Mouse (Mus musculus): Measurements from ENCODE around the gene Gsc2. TPM values are rescaled to one million over a fixed set of nuclear protein-coding genes. Genes with fewer than 3 reads are reported as not detected.
"Not testable (repeated sequence)": the region's sequence is repeated elsewhere in the genome, so short reads cannot be mapped to it uniquely, and the experiment has no call there.

Gene Gsc2
- total RNA-seq (2022) = not detected

- no peak for DNase-seq (ENCODE audit: low spot score)
Observed at GRCm38 (mm10) chr16:17914307-17915249, at the start of gene Gsc2. Gene Gsc2 (minus strand): TSS chr16:17915059.

GRCm38 (mm10) chr16:17962091-17962490 is 47.2 kb upstream of the Gsc2 start:
- no peak for DNase-seq (ENCODE audit: low spot score)

DNA sequence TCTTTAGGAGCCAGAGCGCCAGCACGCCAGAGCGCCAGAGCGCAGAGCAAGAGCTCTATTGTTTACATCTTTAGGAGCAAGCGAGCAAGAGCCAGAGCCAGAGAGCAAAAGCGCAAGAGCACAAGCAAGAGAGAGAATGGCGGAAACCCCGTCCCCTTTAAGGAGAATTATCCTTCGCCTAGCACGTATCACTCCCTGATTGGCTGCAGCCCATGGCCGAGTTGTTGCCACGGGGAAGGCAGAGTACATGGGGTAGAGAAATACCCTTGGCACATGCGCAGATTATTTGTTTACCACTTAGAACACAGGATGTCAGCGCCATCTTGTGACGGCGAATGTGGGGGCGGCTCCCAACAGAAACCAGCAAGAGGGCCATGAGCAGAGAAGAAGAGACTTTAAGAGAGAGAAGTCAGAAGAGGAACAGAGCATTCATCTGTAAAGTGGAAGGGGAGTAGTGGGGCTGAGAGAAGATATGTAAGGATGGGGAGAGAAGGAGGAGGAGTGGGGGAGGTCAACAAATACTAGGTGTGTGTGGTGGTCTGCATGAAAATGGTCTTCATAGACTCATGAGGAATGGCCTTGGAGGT is 41.3 kb upstream of the Gsc2 start:
- DNase-seq (ENCODE audit: low spot score) = not testable (repeated sequence)

DNA sequence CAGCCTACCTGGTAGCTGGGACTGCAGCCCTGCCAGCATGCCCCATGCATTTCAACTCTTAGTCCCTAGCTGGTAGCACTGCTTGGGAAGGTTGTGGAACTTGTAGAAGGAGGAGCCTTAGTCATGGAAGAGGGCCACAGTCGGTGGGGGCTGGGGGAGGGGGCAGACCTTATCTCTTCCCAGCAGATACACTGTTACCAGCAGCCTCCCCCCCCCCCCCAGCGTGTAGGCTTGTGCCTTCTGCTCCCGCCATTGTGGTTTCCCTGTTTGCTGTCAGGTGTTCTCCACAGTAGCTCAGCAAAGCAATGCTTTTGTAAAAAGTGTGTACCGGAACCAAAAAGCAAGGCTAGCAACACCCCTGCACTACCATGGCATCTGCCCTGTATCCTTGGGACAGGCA is 36.8 kb upstream of the Gsc2 start:
- DNase-seq (ENCODE audit: low spot score) = no peak

DNA sequence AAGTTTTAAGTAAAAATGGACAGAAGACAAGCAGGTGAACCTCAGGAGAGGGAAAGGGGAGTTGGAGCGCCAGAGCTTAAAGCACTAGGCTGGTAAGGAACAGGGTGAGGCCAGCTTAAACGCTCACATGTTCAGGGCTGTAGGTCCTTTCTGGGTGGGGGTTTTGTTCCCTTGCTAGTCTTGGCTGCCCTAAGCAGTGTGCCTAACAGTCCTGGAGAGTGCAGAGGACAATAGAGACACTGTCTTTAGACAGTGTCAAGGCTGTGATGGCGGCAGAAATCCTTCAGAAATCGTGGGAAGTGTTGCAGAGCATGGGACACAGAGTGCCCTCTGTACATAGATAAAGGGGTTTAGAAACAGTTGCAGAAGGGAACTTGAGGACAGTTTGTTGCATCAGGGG is 35.2 kb upstream of the Gsc2 start:
- DNase-seq (ENCODE audit: low spot score) = no peak

DNA sequence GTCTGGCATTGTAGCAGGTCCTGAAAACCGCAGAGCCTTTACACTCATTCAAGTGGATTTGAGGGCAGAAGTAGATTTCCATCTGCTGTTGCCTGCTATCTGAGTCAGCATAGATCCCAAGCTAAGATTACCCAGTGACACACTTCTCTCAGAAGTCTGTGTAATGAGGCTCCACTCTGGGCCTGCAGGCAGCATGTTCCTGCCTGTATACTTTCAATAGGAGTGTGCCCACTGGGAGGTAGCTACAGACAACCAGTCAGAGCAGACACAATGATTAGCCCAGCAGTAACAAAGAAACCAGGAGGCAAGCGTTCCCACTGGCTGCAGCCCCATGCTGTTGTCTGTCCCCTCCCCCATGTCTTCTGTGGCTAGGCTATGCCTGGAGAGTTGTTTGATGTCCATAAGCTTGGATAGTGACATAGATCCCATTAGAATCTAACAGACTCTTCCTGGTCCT is 34.6 kb upstream of the Gsc2 start:
- DNase-seq (ENCODE audit: low spot score) = no peak

DNA sequence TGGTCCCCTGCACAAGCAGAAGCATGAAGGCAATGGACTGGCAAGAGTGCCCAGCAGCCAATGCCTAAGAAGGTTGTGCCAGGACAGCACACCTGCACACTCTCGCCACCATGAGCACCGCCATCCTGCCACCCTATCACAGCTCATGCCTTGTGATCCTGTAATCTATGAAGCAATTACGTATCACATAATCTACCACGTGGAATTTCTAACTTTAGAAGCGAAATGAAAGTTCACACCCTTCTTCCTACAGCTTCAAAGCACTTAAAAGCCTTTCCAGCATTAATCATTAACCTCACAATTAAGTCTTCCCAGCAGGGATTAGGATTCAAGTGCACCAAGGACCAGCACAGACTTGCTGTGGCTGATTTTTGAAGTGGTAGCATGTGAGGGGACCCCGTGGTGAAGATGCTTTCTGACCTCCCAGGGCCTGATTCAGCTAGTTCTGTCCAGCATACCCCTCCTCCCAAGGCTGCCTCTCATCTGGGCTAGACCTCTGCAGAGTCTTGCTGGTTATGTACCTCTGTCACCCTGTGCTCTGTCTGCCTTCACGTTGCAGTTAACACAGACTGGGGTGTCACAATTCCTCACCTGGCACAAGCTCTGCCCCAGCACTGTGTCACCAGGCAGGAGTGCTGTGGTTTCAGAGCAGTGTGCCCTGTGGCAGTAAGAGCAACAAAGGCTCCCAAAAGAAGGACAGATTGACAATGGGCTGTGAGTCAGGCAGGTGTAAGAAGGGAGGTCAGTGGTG is 30.4 kb upstream of the Gsc2 start:
- DNase-seq (ENCODE audit: low spot score) = no peak

DNA sequence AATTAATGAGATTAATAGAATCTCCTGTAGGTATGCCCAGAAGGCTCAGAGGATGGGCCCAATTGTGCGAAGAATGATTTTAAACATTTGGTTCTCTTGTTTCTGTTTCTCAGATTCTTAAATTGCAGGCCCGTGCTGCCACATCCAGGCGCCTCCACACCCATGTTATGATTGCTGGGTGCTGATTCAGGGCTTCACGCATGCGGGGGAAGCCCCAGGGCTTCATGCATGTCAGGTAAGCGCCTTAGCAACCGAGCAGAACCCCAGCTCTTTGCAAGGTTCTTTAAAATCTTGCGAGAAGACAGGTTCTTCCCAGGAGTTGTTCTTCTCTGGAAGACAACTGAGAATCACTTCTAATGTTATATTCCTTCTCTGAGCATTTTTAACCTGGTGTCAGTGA is 28.6 kb upstream of the Gsc2 start:
- DNase-seq (ENCODE audit: low spot score) = no peak

DNA sequence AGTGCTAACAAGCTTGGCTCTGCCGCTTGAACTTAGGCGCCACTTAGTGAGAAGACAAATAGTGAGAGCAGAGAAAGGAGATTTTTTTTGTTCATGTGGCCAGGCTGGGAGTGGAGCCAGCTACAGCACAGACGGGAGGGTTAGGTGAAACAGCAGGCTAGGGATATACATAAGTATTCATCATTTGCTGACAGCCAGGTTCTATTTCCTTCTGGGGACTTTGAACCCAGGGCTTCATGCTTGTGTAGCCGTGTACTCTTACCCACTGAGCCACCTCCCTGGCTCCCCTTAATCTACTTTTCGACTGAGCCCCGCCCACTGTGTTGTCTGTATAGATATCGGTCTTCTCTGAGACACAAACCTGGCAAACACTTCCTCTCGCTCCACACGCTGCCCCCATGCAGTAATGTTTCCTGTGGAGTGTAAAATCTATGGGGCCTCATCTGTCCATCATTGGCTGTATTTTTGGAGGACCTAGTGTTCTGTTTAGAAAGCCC is 24.4 kb upstream of the Gsc2 start:
- DNase-seq (ENCODE audit: low spot score) = no peak

DNA sequence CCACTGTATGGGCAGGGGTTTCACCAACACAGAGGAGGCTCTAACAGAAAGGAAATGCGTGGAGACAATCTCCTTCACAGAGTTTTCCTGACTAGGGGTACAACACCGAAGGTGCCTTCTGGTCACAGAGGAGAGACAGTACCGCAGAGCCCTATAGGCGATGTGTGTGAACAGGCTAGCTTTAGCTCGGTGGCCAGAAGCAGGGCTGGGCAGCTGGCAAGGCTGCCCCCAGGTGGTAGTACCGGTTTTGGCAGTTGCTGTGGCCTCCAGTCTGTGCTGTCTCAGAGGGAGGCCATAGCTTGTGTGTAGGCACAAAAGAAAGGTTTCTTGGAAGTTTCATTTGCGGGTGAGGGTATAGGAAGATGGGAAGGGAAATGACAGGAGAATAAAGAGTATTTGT is 24.0 kb upstream of the Gsc2 start:
- peak; percentile 28 for DNase-seq (ENCODE audit: low spot score)

- no peak for DNase-seq (ENCODE audit: low spot score)
Observed at GRCm38 (mm10) chr16:17938187-17938586, 23.3 kb upstream of the Gsc2 start.

DNA sequence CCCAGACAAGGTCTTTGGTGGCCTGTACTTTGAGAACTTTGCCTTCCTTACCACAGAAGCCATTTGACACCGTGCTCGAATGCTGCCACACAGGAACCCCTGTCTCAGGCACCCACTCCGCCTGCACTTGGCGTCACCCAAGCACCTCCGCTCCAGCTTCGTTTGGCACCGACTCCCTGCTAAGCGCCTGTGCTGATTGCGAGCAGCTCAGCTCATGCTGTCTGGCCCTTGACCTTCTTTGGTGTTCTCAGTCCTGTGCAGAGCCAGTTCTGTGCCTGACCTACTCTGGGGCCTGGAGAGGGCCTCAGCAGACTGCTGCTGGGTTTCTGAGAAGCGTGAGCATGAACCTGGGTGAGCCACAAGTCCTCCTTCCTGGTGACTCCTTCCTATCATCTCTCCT is 21.9 kb upstream of the Gsc2 start:
- DNase-seq (ENCODE audit: low spot score) = no peak

GRCm38 (mm10) chr16:17934445-17934910 is 19.6 kb upstream of the Gsc2 start:
- DNase-seq (ENCODE audit: low spot score) = no peak

GRCm38 (mm10) chr16:17933594-17934444 is 19.0 kb upstream of the Gsc2 start:
- no peak for DNase-seq (ENCODE audit: low spot score)

- DNase-seq (ENCODE audit: low spot score) = no peak
Observed at GRCm38 (mm10) chr16:17931906-17932460, 17.1 kb upstream of the Gsc2 start.

DNA sequence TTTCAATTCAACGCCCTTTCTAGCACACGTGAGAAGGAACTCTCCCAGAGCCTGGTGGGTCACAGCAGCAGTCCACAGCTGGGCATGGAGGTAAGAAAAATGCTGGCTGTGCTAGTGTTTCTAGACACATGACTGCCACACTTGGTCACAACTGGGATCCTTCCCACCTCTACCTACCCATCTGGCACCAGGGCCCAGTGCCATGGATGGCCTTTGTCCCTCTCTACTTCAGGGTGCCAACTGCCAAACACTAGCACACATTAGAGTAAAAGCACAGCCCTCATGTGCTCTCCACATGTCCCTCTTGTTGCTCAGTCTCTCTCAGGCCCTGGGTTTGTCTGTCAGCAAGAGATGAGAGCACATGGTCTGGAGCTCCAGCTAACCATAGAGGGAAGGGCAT is 14.8 kb upstream of the Gsc2 start:
- no peak for DNase-seq (ENCODE audit: low spot score)

- DNase-seq (ENCODE audit: low spot score) = no peak
Observed at GRCm38 (mm10) chr16:17929211-17929610, 14.4 kb upstream of the Gsc2 start.

- peak; percentile 65 for DNase-seq (ENCODE audit: low spot score)
Observed at GRCm38 (mm10) chr16:17928627-17929104, 13.8 kb upstream of the Gsc2 start.

- peak; percentile 46 for DNase-seq (ENCODE audit: low spot score)
Observed at GRCm38 (mm10) chr16:17928087-17928580, 13.3 kb upstream of the Gsc2 start, which contains the start of gene Slc25a1. Gene Slc25a1 (minus strand): TSS chr16:17928219.

- no peak for DNase-seq (ENCODE audit: low spot score)
Observed at GRCm38 (mm10) chr16:17927351-17928082, 12.7 kb upstream of the Gsc2 start.
